Mouse (Mus musculus): ENCODE measurements around the gene Wipf1. TPM values are rescaled to one million over a fixed set of nuclear protein-coding genes. Genes with fewer than 3 reads are reported as not detected.

The Wipf1 gene
- polyA plus RNA-seq, 1 experiment: 56.6 TPM

DNA sequence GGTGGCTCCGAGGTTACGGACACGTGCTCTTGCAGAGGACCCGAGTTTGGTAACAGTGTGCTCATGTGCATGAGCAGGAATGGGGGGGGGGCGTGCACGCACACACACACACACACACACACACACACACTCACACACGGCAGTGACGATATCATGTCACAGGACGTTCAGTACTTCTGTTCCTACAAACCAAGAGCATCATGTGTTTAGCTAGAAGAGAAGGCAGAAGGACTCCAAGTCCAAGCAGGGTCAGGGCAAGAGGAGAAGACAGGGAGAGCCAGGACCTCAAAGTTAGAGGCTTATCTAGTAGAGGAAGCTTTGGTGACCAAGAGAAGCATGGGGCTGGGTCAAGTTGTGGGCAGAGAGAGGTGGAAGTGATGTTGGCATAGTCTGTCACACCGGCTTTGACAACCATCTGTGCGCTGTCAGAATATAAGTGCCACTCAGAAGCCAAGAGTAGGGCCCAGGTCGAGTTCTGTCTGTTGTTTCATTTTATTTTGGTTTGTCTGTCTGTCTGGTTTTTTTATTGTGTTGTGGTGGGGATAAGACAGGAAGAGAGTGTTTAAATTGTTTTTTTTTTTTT lies 66.7 kb downstream of the Wipf1 start:
- Histone ChIP-seq H3K36me3 (ENCODE audit: control insufficient read depth, insufficient read depth, low read length) (no peaks in the 10 kb centered on the region), H3K4me3 (ENCODE audit: control insufficient read depth, insufficient read depth, low read length) (no peak overlapping the region), H3K27ac (ENCODE audit: control insufficient read depth, insufficient read depth, low read length) (peak overlapping the region; percentile 84), H3K27me3 (ENCODE audit: control insufficient read depth, insufficient read depth, low read length) (no peaks in the 10 kb centered on the region), H3K4me1 (replicated peaks; ENCODE audit: control insufficient read depth, insufficient read depth, low read length) (peaks cover 49% of the 10 kb centered on the region)
- WGBS: 77% methylated on average over 12 of the region's 12 CpGs
- no peak for DNase-seq
- no peak for TF ChIP-seq POLR2A (IDR thresholded peaks at IDR 0.05; ENCODE audit: control insufficient read depth, extremely low read depth, insufficient read depth, low read length, poor library complexity)
- TF ChIP-seq CTCF (IDR thresholded peaks at IDR 0.05; ENCODE audit: borderline replicate concordance, control insufficient read depth, extremely low read depth, insufficient read depth, low read length, poor library complexity): no peak

DNA sequence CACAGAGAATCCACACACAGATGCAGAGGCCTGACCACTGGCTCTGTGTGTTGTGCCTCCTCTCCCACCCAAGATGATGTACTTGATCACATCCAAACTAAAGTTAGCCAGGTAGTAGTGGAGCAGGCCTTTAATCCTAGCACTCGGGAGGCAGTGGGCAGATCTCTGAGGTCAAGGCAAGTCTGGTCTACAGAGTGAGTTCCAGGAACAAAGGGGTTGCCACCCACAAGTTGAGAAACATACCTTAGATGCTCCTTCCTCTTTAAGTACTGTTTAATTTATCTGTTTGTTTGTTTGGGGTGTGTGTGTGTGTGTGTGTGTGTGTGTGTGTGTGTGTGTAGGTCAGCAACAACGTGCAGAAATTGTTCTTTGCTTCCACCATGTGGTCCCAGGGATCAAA lies 67.3 kb downstream of the Wipf1 start:
- WGBS: 62% methylated on average over 2 of the region's 2 CpGs
- Histone ChIP-seq H3K4me1 (replicated peaks; ENCODE audit: control insufficient read depth, insufficient read depth, low read length) (peaks cover 54% of the 10 kb centered on the region), H3K4me3 (ENCODE audit: control insufficient read depth, insufficient read depth, low read length) (no peak overlapping the region)

DNA sequence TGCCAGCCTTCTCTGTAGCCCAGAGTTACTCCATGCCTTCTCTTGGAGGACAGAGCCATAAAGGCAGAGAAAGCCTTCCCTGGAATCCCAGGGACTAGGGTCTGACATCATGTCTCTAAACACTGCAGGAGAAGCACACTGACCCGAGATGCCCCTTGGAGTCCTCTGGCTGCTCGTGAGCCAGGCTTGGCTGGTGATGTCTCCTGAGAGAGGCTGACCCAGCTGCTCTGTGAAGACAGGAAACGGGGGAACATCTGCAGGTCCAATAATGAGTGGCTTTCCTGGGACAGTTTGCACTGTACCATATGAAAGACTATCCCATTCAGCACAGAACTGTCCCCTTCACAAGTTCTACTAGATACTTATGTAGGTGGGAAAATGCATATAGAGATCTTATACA lies 69.4 kb downstream of the Wipf1 start:
- Histone ChIP-seq H3K27me3 (ENCODE audit: control insufficient read depth, insufficient read depth, low read length) (no peaks in the 10 kb centered on the region), H3K4me3 (ENCODE audit: control insufficient read depth, insufficient read depth, low read length) (no peak overlapping the region), H3K36me3 (ENCODE audit: control insufficient read depth, insufficient read depth, low read length) (no peaks in the 10 kb centered on the region), H3K4me1 (replicated peaks; ENCODE audit: control insufficient read depth, insufficient read depth, low read length) (peaks cover 54% of the 10 kb centered on the region), H3K27ac (ENCODE audit: control insufficient read depth, insufficient read depth, low read length) (0 out of 2 replicates have a peak overlapping the region, but pooled peaks have one; percentile 10)
- TF ChIP-seq POLR2A (IDR thresholded peaks at IDR 0.05; ENCODE audit: control insufficient read depth, extremely low read depth, insufficient read depth, low read length, poor library complexity) (no peak), CTCF (IDR thresholded peaks at IDR 0.05; ENCODE audit: borderline replicate concordance, control insufficient read depth, extremely low read depth, insufficient read depth, low read length, poor library complexity) (no peak)
- no peak for DNase-seq
- WGBS: 26% methylated on average over 3 of the region's 3 CpGs

More for the DNA sequence above, 67.3 kb downstream of the Wipf1 start:
- peak overlapping the region; percentile 49; the same call in 1 of the 2 replicates for H3K27ac ChIP-seq (ENCODE audit: control insufficient read depth, insufficient read depth, low read length)
- H3K27me3 ChIP-seq (ENCODE audit: control insufficient read depth, insufficient read depth, low read length): no peaks in the 10 kb centered on the region
- DNase-seq: no peak
- TF ChIP-seq CTCF (IDR thresholded peaks at IDR 0.05; ENCODE audit: borderline replicate concordance, control insufficient read depth, extremely low read depth, insufficient read depth, low read length, poor library complexity): no peak
- TF ChIP-seq POLR2A (IDR thresholded peaks at IDR 0.05; ENCODE audit: control insufficient read depth, extremely low read depth, insufficient read depth, low read length, poor library complexity): no peak
- no peaks in the 10 kb centered on the region for H3K36me3 ChIP-seq (ENCODE audit: control insufficient read depth, insufficient read depth, low read length)

DNA sequence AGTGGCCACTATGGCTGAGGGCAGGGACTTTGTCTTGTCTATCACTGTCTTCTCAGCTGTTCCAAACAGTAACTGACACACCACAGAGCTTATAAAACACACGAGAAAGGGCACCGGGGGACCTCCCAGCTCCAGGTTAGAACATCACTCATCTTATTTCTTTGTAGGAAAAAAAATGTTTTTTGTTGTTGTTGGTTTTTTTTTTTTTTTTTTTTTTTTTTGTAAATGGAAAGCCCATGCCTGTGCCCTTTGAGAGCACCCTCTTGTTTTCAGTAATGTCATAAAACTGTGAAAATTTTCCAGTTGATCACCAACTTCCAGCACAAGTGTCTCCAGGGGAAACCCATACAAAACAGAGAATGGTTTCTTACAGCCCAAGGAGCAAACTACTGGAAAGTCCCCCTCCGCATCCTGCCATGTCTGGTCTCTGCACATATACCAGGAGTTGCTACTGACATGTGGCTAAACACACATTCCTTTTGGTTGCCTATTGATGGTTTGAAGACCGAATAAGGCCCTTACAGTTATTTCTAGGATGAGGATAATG lies 69.9 kb downstream of the Wipf1 start:
- TF ChIP-seq CTCF (IDR thresholded peaks at IDR 0.05; ENCODE audit: borderline replicate concordance, control insufficient read depth, extremely low read depth, insufficient read depth, low read length, poor library complexity): no peak
- no peak for TF ChIP-seq POLR2A (IDR thresholded peaks at IDR 0.05; ENCODE audit: control insufficient read depth, extremely low read depth, insufficient read depth, low read length, poor library complexity)
- no peaks in the 10 kb centered on the region for H3K36me3 ChIP-seq (ENCODE audit: control insufficient read depth, insufficient read depth, low read length)
- peaks cover 57% of the 10 kb centered on the region for H3K4me1 ChIP-seq (replicated peaks; ENCODE audit: control insufficient read depth, insufficient read depth, low read length)
- no peak for DNase-seq
- WGBS: 83% methylated on average over 4 of the region's 4 CpGs
- no peak overlapping the region for H3K27ac ChIP-seq (ENCODE audit: control insufficient read depth, insufficient read depth, low read length)
- no peaks in the 10 kb centered on the region for H3K27me3 ChIP-seq (ENCODE audit: control insufficient read depth, insufficient read depth, low read length)
- no peak overlapping the region for H3K4me3 ChIP-seq (ENCODE audit: control insufficient read depth, insufficient read depth, low read length)

DNA sequence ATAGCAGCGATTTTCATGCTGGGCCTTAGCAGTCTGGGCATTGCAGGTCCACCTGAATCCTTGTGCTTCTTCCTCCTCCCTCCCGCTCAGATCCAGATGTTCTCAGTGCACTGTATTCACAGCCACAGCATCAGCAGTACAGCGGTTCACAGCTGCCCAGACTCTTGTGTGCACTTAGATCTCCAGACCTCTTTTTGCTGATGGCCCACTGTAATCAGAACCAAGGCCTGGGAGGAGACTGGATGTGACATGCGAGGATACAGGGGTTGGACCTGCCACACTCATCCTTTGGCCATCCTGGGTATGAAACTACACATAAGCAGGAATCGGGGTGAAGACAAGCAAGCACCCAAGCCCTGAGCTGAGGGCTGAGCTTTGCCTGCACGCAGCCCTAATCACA lies 72.6 kb downstream of the Wipf1 start:
- Histone ChIP-seq H3K4me3 (ENCODE audit: control insufficient read depth, insufficient read depth, low read length) (no peak overlapping the region), H3K27ac (ENCODE audit: control insufficient read depth, insufficient read depth, low read length) (no peak overlapping the region), H3K36me3 (ENCODE audit: control insufficient read depth, insufficient read depth, low read length) (no peaks in the 10 kb centered on the region), H3K4me1 (replicated peaks; ENCODE audit: control insufficient read depth, insufficient read depth, low read length) (peaks cover 49% of the 10 kb centered on the region), H3K27me3 (ENCODE audit: control insufficient read depth, insufficient read depth, low read length) (no peaks in the 10 kb centered on the region)
- TF ChIP-seq CTCF (IDR thresholded peaks at IDR 0.05; ENCODE audit: borderline replicate concordance, control insufficient read depth, extremely low read depth, insufficient read depth, low read length, poor library complexity): no peak
- TF ChIP-seq POLR2A (IDR thresholded peaks at IDR 0.05; ENCODE audit: control insufficient read depth, extremely low read depth, insufficient read depth, low read length, poor library complexity): no peak
- DNase-seq: no peak
- 96% methylated on average over 6 of the region's 6 CpGs for WGBS

DNA sequence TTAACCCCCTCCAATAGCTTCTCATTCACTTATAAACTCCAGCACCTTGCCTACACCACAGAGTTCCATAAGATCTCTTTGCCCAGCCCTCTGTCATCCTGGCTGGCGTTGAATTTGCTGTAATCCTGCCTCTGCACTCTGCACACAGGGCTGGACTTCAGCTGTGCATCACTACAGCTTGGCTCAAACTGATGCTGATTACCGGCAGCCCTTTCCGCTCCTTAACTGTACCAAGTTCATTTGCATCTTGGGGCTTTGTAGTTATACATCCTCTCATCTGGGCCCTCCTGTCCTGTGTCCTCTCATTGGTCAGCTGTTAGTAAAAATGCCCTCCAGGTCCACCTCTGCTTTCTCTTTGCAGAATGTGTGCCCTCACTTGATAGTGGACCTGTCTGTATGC lies 73.4 kb downstream of the Wipf1 start:
- 93% methylated on average over 3 of the region's 3 CpGs for WGBS

More for the DNA sequence above, 73.4 kb downstream of the Wipf1 start:
- no peaks in the 10 kb centered on the region for H3K27me3 ChIP-seq (ENCODE audit: control insufficient read depth, insufficient read depth, low read length)
- no peak overlapping the region for H3K27ac ChIP-seq (ENCODE audit: control insufficient read depth, insufficient read depth, low read length)
- TF ChIP-seq CTCF (IDR thresholded peaks at IDR 0.05; ENCODE audit: borderline replicate concordance, control insufficient read depth, extremely low read depth, insufficient read depth, low read length, poor library complexity) (no peak), POLR2A (IDR thresholded peaks at IDR 0.05; ENCODE audit: control insufficient read depth, extremely low read depth, insufficient read depth, low read length, poor library complexity) (no peak)
- H3K4me1 ChIP-seq (replicated peaks; ENCODE audit: control insufficient read depth, insufficient read depth, low read length): peaks cover 49% of the 10 kb centered on the region
- no peak overlapping the region for H3K4me3 ChIP-seq (ENCODE audit: control insufficient read depth, insufficient read depth, low read length)
- H3K36me3 ChIP-seq (ENCODE audit: control insufficient read depth, insufficient read depth, low read length): no peaks in the 10 kb centered on the region
- DNase-seq: no peak
